Mouse (Mus musculus): ENCODE data around the gene Zswim4.

DNA sequence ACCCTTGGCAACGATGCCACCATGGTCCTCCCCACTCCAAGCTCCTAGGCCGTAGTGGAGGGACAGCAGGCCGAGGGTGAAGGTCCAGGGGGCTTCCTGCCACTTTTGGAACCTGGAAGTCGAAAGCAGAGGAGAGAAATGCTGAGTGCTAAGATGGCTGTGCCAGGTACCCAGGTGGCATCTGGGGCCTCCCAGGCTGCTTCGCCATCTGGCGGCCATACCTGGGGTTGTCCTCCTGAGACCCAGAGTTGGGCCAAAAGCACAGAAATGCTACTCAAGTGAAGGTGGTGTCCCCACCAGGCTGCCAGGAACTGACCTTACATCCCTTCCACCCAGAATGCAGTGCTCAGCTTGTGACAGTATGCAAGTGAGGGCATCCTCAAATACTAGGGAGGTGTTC is 63.0 kb downstream of the Zswim4 start:
- TF ChIP-seq GATA1 (IDR thresholded peaks at IDR 0.05; ENCODE audit: low read length) (no peak), TAL1 (IDR thresholded peaks at IDR 0.05; ENCODE audit: low read length) (no peak)

All from erythroblast, embryonic 14.5 days (primary cell).